Mouse (Mus musculus): ENCODE results near the gene Per1. TPM values are rescaled to one million over a fixed set of nuclear protein-coding genes. Genes with fewer than 3 reads are reported as not detected.
A peak's percentile ranks its signal among the peaks of the same experiment; 100 is the strongest.

Gene Per1
- polyA plus RNA-seq, 1 experiment from 2014 or later = 10.1 TPM

DNA sequence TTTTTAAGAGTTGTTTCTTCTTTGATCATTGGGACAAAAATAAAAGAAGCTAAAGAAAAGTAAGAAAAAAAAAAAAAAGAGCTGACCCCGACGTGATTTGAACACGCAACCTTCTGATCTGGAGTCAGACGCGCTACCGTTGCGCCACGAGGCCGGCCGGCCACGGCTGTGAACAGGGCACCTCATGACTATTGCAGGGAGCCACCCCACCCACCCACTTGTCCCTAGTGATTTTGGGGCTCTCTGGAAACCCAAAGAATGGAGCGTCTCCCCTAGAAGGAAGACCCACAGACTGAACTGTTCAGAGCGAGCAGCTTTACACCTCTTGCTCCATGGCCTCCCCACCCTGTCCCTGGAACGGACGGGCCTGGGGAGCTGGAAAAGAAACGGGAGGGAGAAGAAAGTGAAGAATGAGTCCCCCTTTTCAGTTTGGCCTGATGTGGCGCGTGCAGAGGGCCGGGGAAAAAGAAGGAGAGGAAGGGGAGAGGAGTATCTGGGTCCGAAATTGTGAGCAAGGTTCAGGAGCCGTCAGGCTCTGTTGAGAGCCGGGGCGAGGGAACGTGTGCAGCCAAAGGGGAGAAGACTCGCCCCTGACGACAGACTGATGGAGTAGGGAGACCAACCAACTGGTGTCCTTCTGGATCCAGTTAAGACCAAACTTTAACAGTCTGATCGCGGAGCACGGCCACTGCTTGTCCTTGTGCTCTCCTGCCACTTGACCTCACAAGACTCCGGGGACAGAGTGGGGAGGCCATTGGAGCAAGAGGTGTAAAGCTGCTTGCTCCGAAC is 31.4 kb upstream of the Per1 start:
- peak; percentile 93 for DNase-seq (ENCODE audit: low spot score)
- H3K36me3 ChIP-seq (replicated peaks; ENCODE audit: control insufficient read depth, insufficient read depth) = no peaks in the 10 kb centered on the region
- no peaks in the 10 kb centered on the region for H3K27me3 ChIP-seq (ENCODE audit: control insufficient read depth, insufficient read depth, low read length)
- peak overlapping the region; percentile 60 for H3K4me3 ChIP-seq (replicated peaks; ENCODE audit: low read length)
- H3K27ac ChIP-seq = peak overlapping the region; percentile 53
- H3K9ac ChIP-seq = peak overlapping the region; percentile 59
- H3K4me1 ChIP-seq (replicated peaks; ENCODE audit: control insufficient read depth, insufficient read depth, low read length) = peaks cover 28% of the 10 kb centered on the region
- WGBS = under 1% methylated on average over 31 of the region's 31 CpGs
- 0 out of 2 replicates have a peak, but pooled peaks have one; percentile 24 for ATAC-seq (ENCODE audit: low FRiP score)
- peak overlapping the region; percentile 80 for H3K4me2 ChIP-seq (replicated peaks)
- no peaks in the 10 kb centered on the region for H3K9me3 ChIP-seq (ENCODE audit: control insufficient read depth, low read length)

GRCm38 (mm10) chr11:69064259-69065133 is 30.5 kb upstream of the Per1 start:
- Histone ChIP-seq H3K4me2 (replicated peaks) (peak overlapping the region; percentile 80), H3K27ac (no peak overlapping the region), H3K4me1 (replicated peaks; ENCODE audit: control insufficient read depth, insufficient read depth, low read length) (peaks cover 27% of the 10 kb centered on the region), H3K9me3 (ENCODE audit: control insufficient read depth, low read length) (no peaks in the 10 kb centered on the region), H3K36me3 (replicated peaks; ENCODE audit: control insufficient read depth, insufficient read depth) (no peaks in the 10 kb centered on the region), H3K27me3 (ENCODE audit: control insufficient read depth, insufficient read depth, low read length) (no peaks in the 10 kb centered on the region), H3K9ac (peak overlapping the region; percentile 59), H3K4me3 (replicated peaks; ENCODE audit: low read length) (peak overlapping the region; percentile 60)
- DNase-seq (ENCODE audit: low spot score) (no peak), ATAC-seq (ENCODE audit: low FRiP score) (no peak)
- WGBS = 39% methylated on average over 9 of the region's 9 CpGs

DNA sequence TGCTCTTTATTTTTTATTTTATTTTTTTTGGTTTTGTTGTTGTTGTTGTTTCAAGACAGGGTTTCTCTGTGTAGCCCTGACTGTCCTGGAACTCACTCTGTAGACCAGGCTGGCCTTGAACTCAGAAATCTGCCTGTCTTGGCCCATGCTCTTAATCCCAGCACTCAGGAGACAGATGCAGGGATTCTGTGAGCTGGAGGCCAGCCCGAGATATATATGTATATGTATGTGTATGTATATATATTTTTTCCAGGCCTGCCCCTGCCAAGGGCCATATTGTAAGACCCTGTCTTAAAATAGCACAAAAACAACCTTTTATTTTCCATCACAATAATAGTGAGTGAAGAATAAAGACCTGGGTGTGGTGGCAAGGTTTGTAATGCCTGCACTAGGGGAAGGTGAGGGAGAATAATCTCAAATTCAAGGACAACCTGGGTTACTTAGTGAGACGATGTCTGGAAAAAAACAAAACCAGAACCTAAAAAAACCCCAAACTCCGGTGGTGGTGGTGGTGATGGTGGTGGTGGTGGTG is 29.6 kb upstream of the Per1 start:
- no peaks in the 10 kb centered on the region for H3K9me3 ChIP-seq (ENCODE audit: control insufficient read depth, low read length)
- no peaks in the 10 kb centered on the region for H3K27me3 ChIP-seq (ENCODE audit: control insufficient read depth, insufficient read depth, low read length)
- 58% methylated on average over 3 of the region's 3 CpGs for WGBS
- ATAC-seq (ENCODE audit: low FRiP score) = no peak
- peak overlapping the region; percentile 78 for H3K4me2 ChIP-seq (replicated peaks)
- H3K4me3 ChIP-seq (replicated peaks; ENCODE audit: low read length) = peak overlapping the region; percentile 30
- H3K4me1 ChIP-seq (replicated peaks; ENCODE audit: control insufficient read depth, insufficient read depth, low read length) = peaks cover 27% of the 10 kb centered on the region
- H3K9ac ChIP-seq = no peak overlapping the region
- no peak overlapping the region for H3K27ac ChIP-seq
- no peak for DNase-seq (ENCODE audit: low spot score)
- no peaks in the 10 kb centered on the region for H3K36me3 ChIP-seq (replicated peaks; ENCODE audit: control insufficient read depth, insufficient read depth)

DNA sequence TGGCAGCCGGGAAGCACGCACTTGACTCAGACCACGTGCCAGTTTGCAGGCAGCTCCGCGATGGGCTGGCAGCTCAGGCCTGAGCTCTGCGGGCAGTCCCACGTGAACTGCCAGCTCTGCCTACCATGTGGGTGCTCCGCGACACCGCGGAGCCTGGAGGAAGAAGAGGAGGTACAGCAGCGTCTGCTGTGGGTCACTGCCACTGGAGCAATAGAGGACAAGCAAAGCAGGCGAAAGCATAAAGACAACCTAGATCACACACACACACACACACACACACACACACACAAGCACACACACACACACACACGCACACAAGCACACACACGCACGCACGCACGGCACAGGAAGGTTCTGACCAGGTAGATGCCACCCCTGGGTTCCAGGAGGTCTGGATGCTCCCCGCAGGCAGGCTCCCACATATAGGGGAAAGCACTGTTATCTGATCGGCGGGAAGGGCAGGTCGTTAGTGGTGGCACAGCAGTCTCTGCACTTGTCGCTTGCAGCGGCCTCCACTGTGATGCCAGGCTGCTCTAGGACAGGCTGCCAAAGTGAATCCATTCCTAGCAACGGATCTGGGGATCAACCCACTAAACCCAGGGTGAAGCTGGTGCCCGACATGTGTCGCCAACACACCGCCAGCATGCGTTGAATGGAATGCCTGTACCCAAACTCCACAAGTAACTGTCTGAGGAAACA is 28.7 kb upstream of the Per1 start:
- H3K27me3 ChIP-seq (ENCODE audit: control insufficient read depth, insufficient read depth, low read length) = no peaks in the 10 kb centered on the region
- H3K9ac ChIP-seq = peak overlapping the region; percentile 51
- no peaks in the 10 kb centered on the region for H3K9me3 ChIP-seq (ENCODE audit: control insufficient read depth, low read length)
- no peak for ATAC-seq (ENCODE audit: low FRiP score)
- 1% methylated on average over 29 of the region's 29 CpGs for WGBS
- H3K4me3 ChIP-seq (replicated peaks; ENCODE audit: low read length) = peak overlapping the region; percentile 30
- H3K27ac ChIP-seq = no peak overlapping the region
- H3K4me2 ChIP-seq (replicated peaks) = peak overlapping the region; percentile 78
- no peak for DNase-seq (ENCODE audit: low spot score)
- no peaks in the 10 kb centered on the region for H3K36me3 ChIP-seq (replicated peaks; ENCODE audit: control insufficient read depth, insufficient read depth)
- H3K4me1 ChIP-seq (replicated peaks; ENCODE audit: control insufficient read depth, insufficient read depth, low read length) = peaks cover 22% of the 10 kb centered on the region

- peak; percentile 94 for DNase-seq (ENCODE audit: low spot score)
These were observed 28.1 kb upstream of the Per1 start for GRCm38 (mm10) chr11:69066956-69067355.

GRCm38 (mm10) chr11:69067601-69068000 is 27.4 kb upstream of the Per1 start:
- ATAC-seq (ENCODE audit: low FRiP score) (no peak), DNase-seq (ENCODE audit: low spot score) (no peak)
- no peak overlapping the region for H3K4me2 ChIP-seq (replicated peaks)
- H3K4me3 ChIP-seq (replicated peaks; ENCODE audit: low read length) = no peak overlapping the region
- no peaks in the 10 kb centered on the region for H3K27me3 ChIP-seq (ENCODE audit: control insufficient read depth, insufficient read depth, low read length)
- H3K9ac ChIP-seq = no peak overlapping the region
- H3K9me3 ChIP-seq (ENCODE audit: control insufficient read depth, low read length) = no peaks in the 10 kb centered on the region
- no peak overlapping the region for H3K27ac ChIP-seq
- H3K36me3 ChIP-seq (replicated peaks; ENCODE audit: control insufficient read depth, insufficient read depth) = no peaks in the 10 kb centered on the region
- 59% methylated on average over 6 of the region's 6 CpGs for WGBS
- H3K4me1 ChIP-seq (replicated peaks; ENCODE audit: control insufficient read depth, insufficient read depth, low read length) = peaks cover 25% of the 10 kb centered on the region

More at GRCm38 (mm10) chr11:69066956-69067355, 28.1 kb upstream of the Per1 start:
- Histone ChIP-seq H3K9me3 (ENCODE audit: control insufficient read depth, low read length) (no peaks in the 10 kb centered on the region), H3K36me3 (replicated peaks; ENCODE audit: control insufficient read depth, insufficient read depth) (no peaks in the 10 kb centered on the region), H3K9ac (peak overlapping the region; percentile 51), H3K4me3 (replicated peaks; ENCODE audit: low read length) (peak overlapping the region; percentile 30), H3K27ac (no peak overlapping the region), H3K27me3 (ENCODE audit: control insufficient read depth, insufficient read depth, low read length) (no peaks in the 10 kb centered on the region), H3K4me2 (replicated peaks) (peak overlapping the region; percentile 78), H3K4me1 (replicated peaks; ENCODE audit: control insufficient read depth, insufficient read depth, low read length) (peaks cover 20% of the 10 kb centered on the region)
- WGBS = 9% methylated on average over 8 of the region's 8 CpGs
- no peak for ATAC-seq (ENCODE audit: low FRiP score)

GRCm38 (mm10) chr11:69070093-69070492 is 24.9 kb upstream of the Per1 start:
- ATAC-seq (ENCODE audit: low FRiP score) = peak; percentile 13; the same call in 1 of the 2 replicates
- H3K4me1 ChIP-seq (replicated peaks; ENCODE audit: control insufficient read depth, insufficient read depth, low read length) = peaks cover 25% of the 10 kb centered on the region
- no peak for DNase-seq (ENCODE audit: low spot score)
- under 1% methylated on average over 13 of the region's 13 CpGs for WGBS
- H3K36me3 ChIP-seq (replicated peaks; ENCODE audit: control insufficient read depth, insufficient read depth) = no peaks in the 10 kb centered on the region
- H3K27ac ChIP-seq = peak overlapping the region; percentile 91
- H3K9ac ChIP-seq = peak overlapping the region; percentile 84
- peak overlapping the region; percentile 85 for H3K4me2 ChIP-seq (replicated peaks)
- H3K27me3 ChIP-seq (ENCODE audit: control insufficient read depth, insufficient read depth, low read length) = no peaks in the 10 kb centered on the region
- no peaks in the 10 kb centered on the region for H3K9me3 ChIP-seq (ENCODE audit: control insufficient read depth, low read length)
- peak overlapping the region; percentile 55 for H3K4me3 ChIP-seq (replicated peaks; ENCODE audit: low read length)

- peak within 1 kb of the TSS; percentile 55 for H3K4me3 ChIP-seq (replicated peaks; ENCODE audit: low read length)
- no peaks in the 10 kb centered on the region for H3K36me3 ChIP-seq (replicated peaks; ENCODE audit: control insufficient read depth, insufficient read depth)
- H3K9ac ChIP-seq = peak within 1 kb of the TSS; percentile 84
- ATAC-seq (ENCODE audit: low FRiP score) = peak; percentile 89
- H3K9me3 ChIP-seq (ENCODE audit: control insufficient read depth, low read length) = no peaks in the 10 kb centered on the region
- H3K4me1 ChIP-seq (replicated peaks; ENCODE audit: control insufficient read depth, insufficient read depth, low read length) = peaks cover 24% of the 10 kb centered on the region
- H3K4me2 ChIP-seq (replicated peaks) = peak within 1 kb of the TSS; percentile 85
- no peaks in the 10 kb centered on the region for H3K27me3 ChIP-seq (ENCODE audit: control insufficient read depth, insufficient read depth, low read length)
- DNase-seq (ENCODE audit: low spot score) = peak; percentile 93
- under 1% methylated on average over 47 of the region's 47 CpGs for WGBS
- H3K27ac ChIP-seq = peak within 1 kb of the TSS; percentile 91
These were observed 24.3 kb upstream of the Per1 start, which contains the start of gene Tmem107 for GRCm38 (mm10) chr11:69070590-69071222. Tmem107 (plus strand) TSS chr11:69070806.

Measured in hindbrain, embryonic 14.5 days (tissue).